Mouse (Mus musculus) neural tube, embryonic 10.5 days (tissue): ENCODE measurements around the gene Drap1.
A peak's percentile ranks its signal among the peaks of the same experiment; 100 is the strongest.
"Not testable (repeated sequence)": the region's sequence is repeated elsewhere in the genome, so short reads cannot be mapped to it uniquely, and the experiment has no call there.

Experiments
- DNase-seq: peaks from one replicate; pipeline ENCODE4 v3.0.0-alpha.2; 2017; ENCODE audit warnings: low spot score; ENCODE audit errors: extremely low spot score

Drap1 gene

GRCm38 (mm10) chr19:5421784-5422183 lies 3.0 kb downstream of the Drap1 start:
- DNase-seq, result no peak

- no peak for DNase-seq
These were observed 4.2 kb downstream of the Drap1 start for GRCm38 (mm10) chr19:5420579-5420978.

GRCm38 (mm10) chr19:5419630-5420029 lies 5.1 kb downstream of the Drap1 start:
- DNase-seq, result no peak

DNA sequence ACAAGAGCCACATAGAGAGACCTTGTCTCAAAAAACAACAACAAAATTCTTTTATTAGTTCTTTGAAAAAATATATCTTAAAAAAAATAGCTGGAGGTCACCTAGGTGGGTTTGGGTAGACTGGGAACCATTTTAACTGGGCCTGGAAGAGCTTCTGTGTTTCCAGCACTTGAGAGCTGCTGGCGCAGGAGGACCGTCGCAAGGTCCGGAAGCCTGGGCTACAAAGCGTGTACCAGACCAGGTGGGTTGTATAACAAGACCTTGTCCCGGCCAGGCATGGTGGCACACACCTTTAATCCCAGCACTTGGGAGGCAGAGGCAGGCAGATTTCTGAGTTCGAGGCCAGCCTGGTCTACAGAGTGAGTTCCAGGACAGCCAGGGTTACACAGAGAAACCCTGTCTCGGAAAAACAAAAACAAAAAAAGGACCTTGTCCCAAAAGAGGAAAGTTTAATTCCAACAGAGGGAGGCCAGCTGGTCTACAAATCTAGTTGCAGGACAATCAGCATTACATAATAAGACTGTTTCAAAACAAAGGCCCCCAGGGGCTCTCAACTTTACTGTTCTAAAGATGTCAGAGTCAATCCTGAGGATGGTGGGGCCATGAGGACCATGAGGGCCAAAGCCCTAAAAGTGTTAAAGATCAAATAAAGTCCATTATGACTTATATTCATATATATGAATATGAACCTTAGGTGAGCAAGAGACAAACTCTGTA lies 5.9 kb downstream of the Drap1 start:
- DNase-seq, result no peak

GRCm38 (mm10) chr19:5414534-5414957 lies 10.2 kb downstream of the Drap1 start:
- DNase-seq, result no peak

- no peak for DNase-seq
These were observed 10.9 kb downstream of the Drap1 start for GRCm38 (mm10) chr19:5413840-5414239.

- DNase-seq, result no peak
These were observed 12.8 kb downstream of the Drap1 start for GRCm38 (mm10) chr19:5411961-5412360.

DNA sequence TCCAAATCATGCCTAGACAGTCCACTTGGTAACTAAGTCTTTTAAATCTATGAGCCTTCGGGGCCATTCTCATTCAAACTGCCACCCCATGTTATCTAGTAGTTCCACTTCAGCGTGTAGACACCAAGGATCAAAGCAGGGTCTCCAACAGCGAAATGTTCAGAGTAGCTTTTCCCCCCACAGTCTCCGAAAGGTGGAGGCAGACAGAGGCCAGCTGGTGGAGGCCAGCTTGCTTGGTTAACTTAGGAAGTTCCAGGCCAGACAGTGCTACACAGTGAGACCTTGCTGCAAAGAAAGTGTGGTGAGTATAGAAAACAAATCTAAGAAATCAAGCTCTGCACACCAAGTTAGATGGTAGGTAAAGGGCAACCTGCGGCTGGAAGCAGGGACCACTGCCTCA lies 14.1 kb downstream of the Drap1 start:
- no peak for DNase-seq

GRCm38 (mm10) chr19:5409068-5409467 lies 15.7 kb downstream of the Drap1 start:
- DNase-seq, result no peak

GRCm38 (mm10) chr19:5408057-5409001 lies 16.4 kb downstream of the Drap1 start:
- DNase-seq, result no peak

GRCm38 (mm10) chr19:5407133-5407532 lies 17.6 kb downstream of the Drap1 start:
- peak; percentile 54 for DNase-seq

GRCm38 (mm10) chr19:5406531-5407126 lies 18.1 kb downstream of the Drap1 start:
- peak; percentile 60 for DNase-seq

- DNase-seq, result no peak
These were observed 18.9 kb downstream of the Drap1 start for GRCm38 (mm10) chr19:5405924-5406323.

DNA sequence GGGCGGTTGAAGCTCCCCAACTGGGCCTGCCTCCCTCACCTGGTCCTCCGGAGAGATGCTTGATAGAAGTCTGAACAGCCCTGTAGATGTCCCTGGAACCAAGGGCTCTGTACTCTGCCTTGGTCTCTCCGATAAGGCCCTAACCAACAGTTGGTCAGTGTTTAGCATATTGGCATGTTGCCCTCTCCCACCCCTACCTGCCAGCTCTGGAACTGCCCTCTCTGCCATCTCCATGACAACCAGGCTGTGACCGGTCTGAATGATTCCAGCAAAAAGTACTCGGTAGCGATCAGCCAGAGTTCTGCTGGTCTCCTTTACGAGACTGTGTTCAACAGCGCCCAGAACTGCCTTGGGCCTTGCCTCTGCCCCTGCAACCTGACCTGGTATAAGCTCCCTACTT lies 22.5 kb downstream of the Drap1 start, which contains the start of gene Tsga10ip:
Tsga10ip (minus strand) TSS at position 234 of the 400 bp plus-strand sequence.
- DNase-seq, result no peak

DNA sequence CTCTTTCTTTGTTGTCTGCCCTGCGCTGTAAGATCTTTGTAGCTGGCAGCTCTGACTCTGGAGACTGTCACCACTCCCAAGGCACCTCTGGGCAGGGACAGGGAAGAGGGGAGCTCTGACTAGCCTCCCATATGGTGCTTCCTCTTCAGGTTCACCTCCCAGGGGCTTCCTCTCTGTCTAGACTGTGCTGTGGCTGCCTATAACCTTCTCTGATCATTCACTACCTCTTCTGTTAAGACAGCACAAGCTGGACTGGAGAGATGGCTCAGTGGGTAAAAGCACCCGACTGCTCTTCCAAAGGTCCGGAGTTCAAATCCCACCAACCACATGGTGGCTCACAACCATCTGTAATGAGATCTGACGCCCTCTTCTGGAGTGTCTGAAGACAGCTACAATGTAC lies 23.7 kb downstream of the Drap1 start:
- not testable (repeated sequence) for DNase-seq

GRCm38 (mm10) chr19:5395371-5395770 lies 29.4 kb downstream of the Drap1 start:
- DNase-seq, result no peak

DNA sequence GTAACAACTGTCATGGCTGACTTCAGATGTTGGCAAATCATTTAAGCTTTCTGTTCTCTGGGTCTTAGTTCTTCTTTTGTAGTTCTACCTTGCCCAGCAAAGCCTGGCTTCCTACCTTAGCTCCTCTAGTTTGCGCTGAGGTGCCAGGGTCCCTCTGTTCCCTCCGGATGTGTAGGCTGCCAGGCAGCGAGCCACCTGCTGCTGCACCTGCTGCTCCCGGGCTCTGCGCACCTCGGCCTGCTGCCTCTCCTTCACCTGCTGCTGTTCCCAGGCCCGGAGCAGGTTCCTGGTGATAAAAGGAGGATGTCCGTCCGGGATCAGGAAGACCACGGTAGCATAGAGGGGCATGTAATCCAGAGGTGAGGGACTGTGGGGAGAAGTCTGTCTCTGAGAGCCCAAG lies 30.6 kb downstream of the Drap1 start:
- no peak for DNase-seq

DNA sequence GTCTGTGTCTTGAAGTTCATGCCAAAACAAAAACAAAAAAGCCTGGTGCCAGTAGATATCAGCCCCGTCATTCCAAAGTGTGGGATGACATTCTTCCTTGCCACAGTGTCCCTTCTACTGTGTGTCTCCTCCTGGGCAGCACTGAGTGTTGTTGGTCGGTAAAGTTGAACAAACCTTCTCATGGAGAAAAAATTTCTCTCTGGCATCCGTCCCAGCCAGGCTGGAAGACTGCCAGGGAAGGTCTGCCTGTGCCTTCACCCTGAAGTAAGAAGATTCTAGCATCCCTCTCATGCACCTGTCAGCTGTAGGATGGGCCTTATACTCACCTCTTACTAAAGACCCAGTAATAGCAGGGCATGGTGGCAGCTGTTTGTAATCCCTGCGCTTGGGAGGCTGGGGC lies 31.9 kb downstream of the Drap1 start:
- no peak for DNase-seq

DNA sequence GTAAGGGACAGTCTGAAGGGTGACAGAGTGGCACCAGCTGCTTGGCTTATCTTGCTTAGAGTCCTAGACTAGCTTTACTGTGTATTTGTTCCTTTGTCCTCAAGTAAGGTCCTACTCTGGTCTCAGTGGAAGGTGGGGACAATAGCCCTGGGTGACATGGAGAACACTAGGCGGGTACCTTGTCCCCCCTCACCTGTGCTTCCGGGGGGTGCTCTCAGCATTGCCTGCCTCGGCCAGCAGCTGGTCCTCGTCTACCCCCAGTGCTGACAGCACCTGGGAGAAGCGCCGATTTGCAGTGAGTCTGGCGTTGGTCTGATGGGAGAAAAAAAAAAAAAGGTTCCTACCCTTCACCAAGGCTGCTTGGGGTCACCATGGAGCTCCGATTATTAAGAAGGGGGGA lies 34.4 kb downstream of the Drap1 start:
- no peak for DNase-seq

DNA sequence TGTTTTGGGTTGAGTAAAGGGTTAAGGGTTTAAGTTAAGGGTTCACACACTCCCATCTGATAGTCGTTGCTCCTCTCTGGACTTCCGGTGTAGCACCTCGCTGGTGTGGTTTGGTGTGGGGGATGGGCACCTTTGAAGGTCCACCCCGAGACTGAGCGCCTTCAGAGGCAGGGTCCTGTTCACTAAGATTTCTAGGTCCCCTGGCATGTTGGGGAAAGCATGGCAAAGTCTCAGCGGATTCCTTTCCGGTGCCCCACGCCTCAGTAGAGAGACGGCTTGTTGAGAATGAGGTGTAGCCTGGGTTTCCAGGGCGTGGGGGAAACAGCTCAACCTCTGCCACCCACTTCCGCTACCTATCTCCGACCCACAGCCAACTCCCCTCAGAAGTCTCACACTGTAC lies 35.1 kb downstream of the Drap1 start:
- no peak for DNase-seq

DNA sequence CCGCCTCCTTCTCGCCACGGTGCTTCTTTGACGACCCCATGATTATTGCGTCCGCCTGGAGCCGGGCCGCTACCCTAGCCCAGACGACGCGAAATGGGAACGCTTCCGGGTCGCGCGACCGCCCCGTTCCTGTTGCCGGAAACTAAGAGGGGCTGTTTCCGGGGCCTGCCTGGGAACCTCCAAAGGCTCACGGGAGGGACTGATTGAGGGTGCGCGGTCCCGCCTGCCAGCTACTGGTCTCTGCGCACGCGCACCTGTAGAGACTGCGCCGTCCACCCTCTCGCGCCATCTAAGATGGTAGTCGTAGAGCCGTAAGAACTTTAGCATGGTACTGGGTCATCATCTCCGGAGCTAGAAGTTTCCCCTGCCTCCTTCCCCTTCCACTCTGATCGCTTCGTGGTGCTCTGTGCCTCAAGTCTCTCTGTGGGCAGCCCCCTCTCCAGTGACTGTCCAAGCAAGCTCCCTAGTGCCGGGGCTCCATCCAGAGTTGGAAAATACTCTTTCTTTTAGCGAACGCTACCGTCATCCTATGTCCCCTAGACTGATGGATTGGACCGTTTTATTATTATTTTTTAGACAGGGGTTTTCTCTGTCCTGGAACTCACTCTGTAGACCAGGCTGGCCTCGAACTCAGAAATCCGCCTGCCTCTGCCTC lies 36.1 kb downstream of the Drap1 start, which contains the start of gene Sart1:
Sart1 (minus strand) TSS at position 116 of the 655 bp plus-strand sequence.
- peak; percentile 91 for DNase-seq
